In genomic region chr17:51645866-51646265, GRCm38 (mm10) we compare ENCODE assay signal across 25 mouse cellular contexts.
"Had no signal": no experiment of that assay in that cellular context is flagged by ENCODE, and none has a peak within 500 bp of the region (broad histone marks: within the 10 kb centered on the region; RNA-seq: fewer than 3 reads in every experiment).

No protein-coding gene starts in this region.

- H3K27me3 ChIP-seq: heart, embryonic 13.5 days; heart, embryonic 15.5 days; hindbrain, embryonic 13.5 days; hindbrain, embryonic 15.5 days; limb, embryonic 13.5 days; limb, embryonic 15.5 days; liver, embryonic 12.5 days had no signal

- H3K36me3 ChIP-seq: heart, embryonic 13.5 days; heart, embryonic 15.5 days; hindbrain, embryonic 13.5 days; hindbrain, embryonic 15.5 days; limb, embryonic 13.5 days; limb, embryonic 15.5 days; liver, embryonic 12.5 days had no signal

- DNase-seq: gastrocnemius, postnatal 14 days; gastrocnemius, postnatal 36 days; heart, adult 18-20 months; heart, postnatal 14 days; heart, postnatal 36 days; kidney, adult 11 months; kidney, adult 2 months; kidney, adult 9 months; kidney, postnatal 10 days; kidney, postnatal 25 days; kidney, postnatal 4 days; layer of hippocampus, postnatal 36 days; left cerebral cortex, postnatal 4 days had no signal

- H3K4me2 ChIP-seq: heart, embryonic 11.5 days; heart, embryonic 13.5 days; heart, embryonic 15.5 days; hindbrain, embryonic 13.5 days; hindbrain, embryonic 15.5 days; limb, embryonic 13.5 days; limb, embryonic 15.5 days; liver, embryonic 12.5 days had no signal

- H3K4me3 ChIP-seq: heart, embryonic 13.5 days; heart, embryonic 15.5 days; hindbrain, embryonic 13.5 days; hindbrain, embryonic 15.5 days; layer of hippocampus, adult 2 months; limb, embryonic 13.5 days; limb, embryonic 15.5 days; liver, embryonic 12.5 days had no signal

- H3K27ac ChIP-seq: heart, embryonic 13.5 days; heart, embryonic 15.5 days; hindbrain, embryonic 13.5 days; hindbrain, embryonic 15.5 days; hindbrain, postnatal 0 days; layer of hippocampus, adult 2 months; limb, embryonic 13.5 days; limb, embryonic 15.5 days; liver, embryonic 12.5 days; liver, embryonic 14.5 days had no signal

- H3K9me3 ChIP-seq: heart, embryonic 13.5 days; heart, embryonic 15.5 days; hindbrain, embryonic 13.5 days; hindbrain, embryonic 15.5 days; limb, embryonic 13.5 days; limb, embryonic 15.5 days; liver, embryonic 12.5 days had no signal

- ATAC-seq: hindbrain, postnatal 0 days; intestine, embryonic 16.5 days; liver, embryonic 12.5 days had no signal

- H3K9ac ChIP-seq: heart, embryonic 13.5 days; heart, embryonic 15.5 days; hindbrain, embryonic 13.5 days; hindbrain, embryonic 15.5 days; limb, embryonic 13.5 days; limb, embryonic 15.5 days; liver, embryonic 12.5 days; liver, embryonic 14.5 days had no signal

- H3K4me1 ChIP-seq: heart, embryonic 13.5 days; heart, embryonic 15.5 days; hindbrain, embryonic 13.5 days; hindbrain, embryonic 15.5 days; limb, embryonic 13.5 days; limb, embryonic 15.5 days; liver, embryonic 12.5 days had no signal
